Mouse (Mus musculus) heart, adult 2 months (tissue): ENCODE results near the gene Cntnap1. TPM values are rescaled to one million over a fixed set of nuclear protein-coding genes. Genes with fewer than 3 reads are reported as not detected.

Experiments used
- DNase-seq, 2 experiments: peaks; one replicate each; pipeline ENCODE4 v3.0.0; 2021
- H3K27ac ChIP-seq: fragments of 200-600 bp; 2 replicates; pipeline ENCODE4 v1.8.1; 2022
- H3K27me3 ChIP-seq: fragments of 200-500 bp; 2 replicates; pipeline ENCODE4 v1.6.1; 2012; ENCODE audit warnings: mild to moderate bottlenecking, low read length, inconsistent platforms, mixed read lengths; ENCODE audit not compliant: control insufficient read depth, insufficient read depth
- H3K36me3 ChIP-seq: fragments of 200-500 bp; 2 replicates; pipeline ENCODE4 v1.6.1; 2012; ENCODE audit warnings: low read length, inconsistent platforms; ENCODE audit not compliant: control insufficient read depth, insufficient read depth
- H3K4me1 ChIP-seq: fragments of 200-500 bp; 2 replicates; pipeline ENCODE4 v1.6.1; 2011; ENCODE audit warnings: low read length; ENCODE audit not compliant: control insufficient read depth, insufficient read depth
- H3K4me3 ChIP-seq: fragments of 200-600 bp; 2 replicates; pipeline ENCODE4 v1.8.1; 2022
- H3K79me2 ChIP-seq: fragments of 200-500 bp; replicated peaks from 2 replicates; pipeline ENCODE4 v1.6.1; 2012; ENCODE audit warnings: mild to moderate bottlenecking, inconsistent platforms, low read length, moderate library complexity, mixed read lengths; ENCODE audit not compliant: control insufficient read depth, insufficient read depth
- H3K9ac ChIP-seq: fragments of 200-500 bp; 2 replicates; pipeline ENCODE4 v1.6.1; 2012; ENCODE audit warnings: low read depth, mild to moderate bottlenecking, control low read depth, inconsistent platforms, low read length, mixed read lengths
- CTCF ChIP-seq: fragments of 200-600 bp; IDR thresholded peaks from 2 replicates; pipeline ENCODE4 v1.8.1; 2022; ENCODE audit warnings: antibody characterized with exemption, mild to moderate bottlenecking, moderate library complexity
- EP300 ChIP-seq: fragments of 200-500 bp; IDR thresholded peaks from 2 replicates; pipeline ENCODE4 v1.6.1; 2011; ENCODE audit warnings: low read depth, low read length, control low read depth; ENCODE audit not compliant: insufficient read depth
- POLR2A ChIP-seq: fragments of 200-500 bp; IDR thresholded peaks from 2 replicates; pipeline ENCODE4 v1.6.1; 2011; ENCODE audit warnings: mild to moderate bottlenecking, low read depth, low read length, control low read depth; ENCODE audit not compliant: insufficient read depth
- WGBS: fragments of 180-500 bp; shearing (Covaris S2); methylation state at CpG from one replicate; pipeline ENCODE4 v1.1.7; 2018; 5-methylcytosine and 5-hydroxymethylcytosine counted together
- intact Hi-C: fragments of 180-260 bp; cut with DNase I; formaldehyde crosslinking; loops from one replicate; pipeline ENCODE4 v1.15.1; 2025
- microRNA-seq, 2 experiments: library from miRNA; unstranded; fragments of <30 nt; microRNA quantifications; one replicate each; pipeline ENCODE4 v1.2.0; 2021
- polyA plus RNA-seq: library from polyadenylated mRNA; depleted of rRNA; stranded (reverse); fragments of >200 nt; gene quantifications from 2 replicates; pipeline ENCODE4 v1.2.3, GENCODE M21; 2012; rRNA removed
- total RNA-seq, 2 experiments: library from RNA; stranded (reverse); gene quantifications; 2 replicates each; pipeline ENCODE4 v1.2.3; 2021

Gene Cntnap1
- total and polyA plus RNA-seq, 3 experiments: 1.3 to 3.1 (median 1.5) TPM

DNA sequence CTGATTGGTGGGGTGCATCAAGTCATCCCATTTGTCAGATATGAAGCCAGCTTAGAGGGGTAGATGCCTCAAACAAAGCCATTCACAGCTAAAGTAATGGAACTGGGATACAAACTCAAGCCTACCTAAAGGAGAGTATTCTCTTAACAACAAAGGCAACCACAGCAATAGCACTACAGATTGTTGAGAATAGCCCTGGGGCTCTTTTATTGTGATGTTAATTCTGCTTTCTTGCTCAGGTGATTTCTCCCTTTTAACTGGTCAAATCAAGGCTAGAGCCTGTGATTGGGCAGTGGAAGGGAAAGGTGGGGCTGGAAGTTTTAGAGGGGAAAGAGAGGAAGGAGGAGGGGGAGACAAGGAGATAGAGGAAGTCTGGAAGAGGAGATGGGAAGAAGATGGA lies 63.8 kb downstream of the Cntnap1 start:
- no peaks in the 10 kb centered on the region for H3K27me3 ChIP-seq
- no peak overlapping the region for H3K27ac ChIP-seq
- no peak overlapping the region for H3K4me3 ChIP-seq
- peaks cover 15% of the 10 kb centered on the region; the same call in 1 of the 2 replicates for H3K4me1 ChIP-seq
- no peak for TF ChIP-seq CTCF
- no peak for TF ChIP-seq POLR2A
- no peak for TF ChIP-seq EP300
- no peaks in the 10 kb centered on the region; the same call in 1 of the 2 replicates for H3K36me3 ChIP-seq
- no peak for DNase-seq
- no peaks in the 10 kb centered on the region for H3K79me2 ChIP-seq
- intact Hi-C loops: no loop called here
- no peak overlapping the region for H3K9ac ChIP-seq

DNA sequence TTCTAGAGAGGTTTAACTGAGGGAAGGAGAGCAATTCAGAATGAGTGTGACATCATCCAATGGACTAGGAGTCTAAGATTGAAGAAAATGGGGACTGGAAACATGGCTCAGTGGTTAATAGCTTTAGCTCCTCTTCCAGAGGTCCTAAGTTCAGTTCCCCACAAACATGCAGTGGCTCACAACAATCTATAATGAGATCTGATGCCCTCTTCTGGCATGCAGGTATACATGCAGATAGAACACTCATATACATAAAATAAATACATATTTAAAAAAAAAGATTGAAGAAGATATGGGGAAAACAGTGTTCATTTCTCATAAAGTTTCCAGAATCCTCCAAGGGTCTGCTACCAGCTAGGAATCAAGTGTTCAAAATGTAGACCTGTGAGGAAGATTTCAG lies 65.1 kb downstream of the Cntnap1 start:
- Histone ChIP-seq H3K4me3 (no peak overlapping the region), H3K9ac (no peak overlapping the region), H3K27ac (no peak overlapping the region), H3K36me3 (no peaks in the 10 kb centered on the region), H3K27me3 (no peaks in the 10 kb centered on the region), H3K79me2 (no peaks in the 10 kb centered on the region), H3K4me1 (peaks cover 7% of the 10 kb centered on the region; the same call in 1 of the 2 replicates)
- intact Hi-C loops: no loop called here
- DNase-seq: no peak
- TF ChIP-seq EP300 (no peak), CTCF (peak; percentile 33), POLR2A (no peak)

DNA sequence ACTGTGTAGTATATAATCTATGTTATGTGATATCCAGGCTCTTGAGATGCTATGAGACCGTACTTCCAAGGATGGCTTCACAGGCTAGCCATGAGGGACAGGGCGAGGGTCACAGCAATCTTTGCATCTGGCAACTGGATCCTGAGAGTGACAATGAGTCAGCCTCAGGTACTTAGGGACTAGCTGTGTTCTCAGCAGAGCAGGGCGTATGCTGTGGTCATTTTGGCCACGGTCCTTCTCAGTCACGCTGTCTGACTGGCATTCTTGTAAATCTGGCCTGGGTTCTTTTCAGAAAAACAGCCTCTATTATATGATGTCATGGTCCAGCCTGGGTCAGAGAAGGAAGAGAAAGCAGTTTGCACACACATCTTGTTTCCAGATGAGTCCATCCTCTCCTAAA lies 66.5 kb downstream of the Cntnap1 start:
- no peaks in the 10 kb centered on the region for H3K36me3 ChIP-seq
- WGBS: 82% methylated on average over 5 of the region's 5 CpGs
- no peak overlapping the region for H3K27ac ChIP-seq
- no peak overlapping the region for H3K9ac ChIP-seq
- no peaks in the 10 kb centered on the region for H3K27me3 ChIP-seq
- H3K79me2 ChIP-seq: no peaks in the 10 kb centered on the region
- peaks cover 4% of the 10 kb centered on the region; the same call in 1 of the 2 replicates for H3K4me1 ChIP-seq
- DNase-seq: peak in 1 of 2 experiments; percentile 22
- intact Hi-C loops: no loop called here
- no peak overlapping the region for H3K4me3 ChIP-seq
- no peak for TF ChIP-seq POLR2A
- TF ChIP-seq EP300: no peak
- TF ChIP-seq CTCF: no peak

- H3K79me2 ChIP-seq: no peaks in the 10 kb centered on the region
- intact Hi-C loops: no loop called here
- no peak overlapping the region for H3K9ac ChIP-seq
- DNase-seq: peak; percentile 43 to 48
- no peaks in the 10 kb centered on the region for H3K36me3 ChIP-seq
- TF ChIP-seq CTCF (no peak), EP300 (no peak), POLR2A (no peak)
- WGBS: 19% methylated on average over 5 of the region's 5 CpGs
- H3K4me1 ChIP-seq: peaks cover 2% of the 10 kb centered on the region; the same call in 1 of the 2 replicates
- H3K27me3 ChIP-seq: no peaks in the 10 kb centered on the region
- no peak overlapping the region for H3K4me3 ChIP-seq
- H3K27ac ChIP-seq: peak overlapping the region; percentile 43
Measured at GRCm38 (mm10) chr11:101238071-101238647, 67.8 kb downstream of the Cntnap1 start.

Small RNAs within 50 kb of the gene (microRNA-seq; reads per million reads assigned to microRNA genes)
- 0 to 0.77 reads per million in 2 experiments for gene Gm27626

Other genes starting within 250 kb of the Cntnap1 start
- gene Stat3, start 231.0 kb upstream of the Cntnap1 start, total RNA-seq: 10 to 100 TPM; 93.0 to 94.7 TPM
- gene Stat3, start 231.0 kb upstream of the Cntnap1 start, polyA plus RNA-seq: 85.8 and 134 TPM in 2 replicates
- 100 to 1,000 TPM; 219 to 225 TPM for gene Cavin1, start 199.6 kb upstream of the Cntnap1 start, total RNA-seq
- 114 and 135 TPM in 2 replicates for gene Cavin1, start 199.6 kb upstream of the Cntnap1 start, polyA plus RNA-seq
- 10 to 100 TPM; 89.6 to 92.6 TPM for gene Atp6v0a1, start 161.1 kb upstream of the Cntnap1 start, total RNA-seq
- 77.4 and 85.9 TPM in 2 replicates for gene Atp6v0a1, start 161.1 kb upstream of the Cntnap1 start, polyA plus RNA-seq
- gene Naglu, start 100.5 kb upstream of the Cntnap1 start, total RNA-seq: 1 to 10 TPM; 7.4 to 8.3 TPM
- gene Naglu, start 100.5 kb upstream of the Cntnap1 start, polyA plus RNA-seq: 11.0 and 14.3 TPM in 2 replicates
- under 1 TPM; 0.47 to 0.70 TPM for gene Hsd17b1, start 92.1 kb upstream of the Cntnap1 start, total RNA-seq
- gene Hsd17b1, start 92.1 kb upstream of the Cntnap1 start, polyA plus RNA-seq: 0.32 and 0.55 TPM in 2 replicates
- 10 to 100 TPM; 15.8 to 17.5 TPM for gene Coasy, start 88.0 kb upstream of the Cntnap1 start, total RNA-seq
- 22.1 and 24.6 TPM in 2 replicates for gene Coasy, start 88.0 kb upstream of the Cntnap1 start, polyA plus RNA-seq
- gene Mlx, start 83.2 kb upstream of the Cntnap1 start, total RNA-seq: 10 to 100 TPM; 18.1 to 21.3 TPM
- 23.0 and 45.2 TPM in 2 replicates for gene Mlx, start 83.2 kb upstream of the Cntnap1 start, polyA plus RNA-seq
- 1 to 10 TPM; 1.6 to 2.7 TPM for gene Psmc3ip, start 75.1 kb upstream of the Cntnap1 start, total RNA-seq
- 1.1 and 1.3 TPM in 2 replicates for gene Psmc3ip, start 75.1 kb upstream of the Cntnap1 start, polyA plus RNA-seq
- 10 to 100 TPM; 28.5 to 31.0 TPM for gene Retreg3, start 50.6 kb upstream of the Cntnap1 start, total RNA-seq
- gene Retreg3, start 50.6 kb upstream of the Cntnap1 start, polyA plus RNA-seq: 31.8 and 53.1 TPM in 2 replicates
- 10 to 100 TPM; 22.7 to 23.6 TPM for gene Tubg1, start 50.6 kb upstream of the Cntnap1 start, total RNA-seq
- 14.2 and 17.2 TPM in 2 replicates for gene Tubg1, start 50.6 kb upstream of the Cntnap1 start, polyA plus RNA-seq
- gene Tubg2, start 14.6 kb upstream of the Cntnap1 start, total RNA-seq: 1 to 10 TPM; 3.5 TPM
- gene Tubg2, start 14.6 kb upstream of the Cntnap1 start, polyA plus RNA-seq: 2.1 and 2.9 TPM in 2 replicates
- 10 to 100 TPM; 14.3 to 28.1 TPM for gene Plekhh3, start 828 bp downstream of the Cntnap1 start, total RNA-seq
- gene Plekhh3, start 828 bp downstream of the Cntnap1 start, polyA plus RNA-seq: 24.4 and 26.7 TPM in 2 replicates
- not detected for gene Ccr10, start 4.9 kb downstream of the Cntnap1 start, total RNA-seq
- 0.14 TPM in 1 of 2 replicates, not detected in the other for gene Ccr10, start 4.9 kb downstream of the Cntnap1 start, polyA plus RNA-seq
- 10 to 100 TPM; 29.8 to 31.4 TPM for gene Ezh1, start 55.9 kb downstream of the Cntnap1 start, total RNA-seq
- gene Ezh1, start 55.9 kb downstream of the Cntnap1 start, polyA plus RNA-seq: 26.1 and 34.1 TPM in 2 replicates
- 10 to 100 TPM; 89.1 to 90.3 TPM for gene Ramp2, start 75.5 kb downstream of the Cntnap1 start, total RNA-seq
- 130 and 172 TPM in 2 replicates for gene Ramp2, start 75.5 kb downstream of the Cntnap1 start, polyA plus RNA-seq
- gene Vps25, start 83.2 kb downstream of the Cntnap1 start, total RNA-seq: 10 to 100 TPM; 82.5 to 90.1 TPM
- gene Vps25, start 83.2 kb downstream of the Cntnap1 start, polyA plus RNA-seq: 83.2 and 96.8 TPM in 2 replicates
- gene Wnk4, start 90.0 kb downstream of the Cntnap1 start, total RNA-seq: 10 to 100 TPM in 1 of 2 experiments, 1 to 10 TPM in 1; 9.2 to 12.6 TPM
- gene Wnk4, start 90.0 kb downstream of the Cntnap1 start, polyA plus RNA-seq: 12.1 and 13.9 TPM in 2 replicates
- under 1 TPM; 0.23 to 0.36 TPM for gene Cntd1, start 108.5 kb downstream of the Cntnap1 start, total RNA-seq
- gene Cntd1, start 108.5 kb downstream of the Cntnap1 start, polyA plus RNA-seq: 0.06 and 0.12 TPM in 2 replicates
- gene Coa3, start 108.6 kb downstream of the Cntnap1 start, total RNA-seq: 100 to 1,000 TPM in 1 of 2 experiments, 10 to 100 TPM in 1; 88.4 to 101 TPM
- 153 and 302 TPM in 2 replicates for gene Coa3, start 108.6 kb downstream of the Cntnap1 start, polyA plus RNA-seq
- gene Becn1, start 131.8 kb downstream of the Cntnap1 start, total RNA-seq: 10 to 100 TPM; 86.3 to 86.5 TPM
- gene Becn1, start 131.8 kb downstream of the Cntnap1 start, polyA plus RNA-seq: 36.1 and 43.7 TPM in 2 replicates
- 100 to 1,000 TPM in 1 of 2 experiments, 10 to 100 TPM in 1; 81.9 to 112 TPM for gene Psme3, start 145.7 kb downstream of the Cntnap1 start, total RNA-seq
- 55.5 and 69.1 TPM in 2 replicates for gene Psme3, start 145.7 kb downstream of the Cntnap1 start, polyA plus RNA-seq
- 1 to 10 TPM; 1.6 to 2.2 TPM for gene Aoc2, start 154.5 kb downstream of the Cntnap1 start, total RNA-seq
- gene Aoc2, start 154.5 kb downstream of the Cntnap1 start, polyA plus RNA-seq: 1.9 and 2.3 TPM in 2 replicates
- 10 to 100 TPM; 11.5 to 13.3 TPM for gene Aoc3, start 160.1 kb downstream of the Cntnap1 start, total RNA-seq
- gene Aoc3, start 160.1 kb downstream of the Cntnap1 start, polyA plus RNA-seq: 21.8 and 22.0 TPM in 2 replicates
- not detected for gene G6pc, start 197.0 kb downstream of the Cntnap1 start, total RNA-seq
- 0.15 TPM in 1 of 2 replicates, not detected in the other for gene G6pc, start 197.0 kb downstream of the Cntnap1 start, polyA plus RNA-seq
- 10 to 100 TPM; 19.5 to 23.4 TPM for gene Aarsd1, start 247.1 kb downstream of the Cntnap1 start, total RNA-seq
- 23.0 and 28.0 TPM in 2 replicates for gene Aarsd1, start 247.1 kb downstream of the Cntnap1 start, polyA plus RNA-seq